Mouse (Mus musculus) hindbrain, embryonic 13.5 days (tissue): Measurements from ENCODE around the gene Gna12. TPM values are rescaled to one million over a fixed set of nuclear protein-coding genes. Genes with fewer than 3 reads are reported as not detected.

Experiments
- ATAC-seq: fragments of 200-750 bp; cut with Nextera tagmentation; 2 replicates; pipeline ENCODE4 v1.8.0; 2017; ENCODE audit warnings: moderate TSS enrichment; ENCODE audit not compliant: low FRiP score
- H3K27ac ChIP-seq: fragments of 300-500 bp; sonication (generic); 2 replicates; pipeline ENCODE4 v1.5.1; 2015; ENCODE audit warnings: inconsistent platforms, mild to moderate bottlenecking, moderate library complexity
- H3K27me3 ChIP-seq: fragments of 300-500 bp; sonication (generic); 2 replicates; pipeline ENCODE4 v1.6.1; 2015; ENCODE audit warnings: mild to moderate bottlenecking, inconsistent platforms
- H3K36me3 ChIP-seq: fragments of 300-500 bp; sonication (generic); 2 replicates; pipeline ENCODE4 v1.6.1; 2015; ENCODE audit warnings: mild to moderate bottlenecking, inconsistent platforms
- H3K4me1 ChIP-seq: fragments of 300-500 bp; sonication (generic); replicated peaks from 2 replicates; pipeline ENCODE4 v1.6.1; 2015; ENCODE audit warnings: inconsistent platforms
- H3K4me2 ChIP-seq: fragments of 300-500 bp; sonication (generic); 2 replicates; pipeline ENCODE4 v1.6.1; 2015; ENCODE audit warnings: inconsistent platforms, mild to moderate bottlenecking, moderate library complexity
- H3K4me3 ChIP-seq: fragments of 300-500 bp; sonication (generic); 2 replicates; pipeline ENCODE4 v1.5.1; 2015; ENCODE audit warnings: mild to moderate bottlenecking, inconsistent platforms
- H3K9ac ChIP-seq: fragments of 300-500 bp; sonication (generic); 2 replicates; pipeline ENCODE4 v1.6.1; 2015; ENCODE audit warnings: mild to moderate bottlenecking, inconsistent platforms
- H3K9me3 ChIP-seq: fragments of 300-500 bp; sonication (generic); 2 replicates; pipeline ENCODE4 v1.6.1; 2016; ENCODE audit warnings: inconsistent platforms
- WGBS: fragments of 180-500 bp; shearing (Covaris S2); methylation state at CpG from one replicate; pipeline ENCODE4 v1.1.7; 2015; 5-methylcytosine and 5-hydroxymethylcytosine counted together
- polyA plus RNA-seq: library from polyadenylated mRNA; unstranded; fragments of >200 nt; fragmentation: Nextera tagmentation; extraction: Ambion mirVana; gene quantifications from 2 replicates; pipeline ENCODE4 v1.2.1, GENCODE M21; 2015

The Gna12 gene
- polyA plus RNA-seq, 1 experiment from 2014 or later, result 12.1 TPM

DNA sequence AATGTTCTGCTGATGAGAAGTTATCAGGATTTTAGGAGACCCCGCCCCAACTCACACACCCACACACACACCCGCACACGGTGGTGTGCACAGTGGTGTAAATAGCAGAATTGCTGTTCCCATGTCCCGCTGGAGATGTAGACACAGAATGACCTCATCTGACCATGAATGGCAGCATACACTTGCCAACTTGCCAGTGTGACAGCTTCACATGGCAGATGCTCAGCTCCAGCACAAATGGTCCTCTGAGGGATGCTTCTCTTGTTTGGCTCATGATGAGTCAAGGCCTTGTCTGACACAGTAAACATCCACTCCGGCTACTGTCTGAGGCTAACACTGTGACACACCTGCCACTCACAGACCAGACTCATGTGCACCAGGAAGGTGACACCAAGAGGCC lies 61.9 kb downstream of the Gna12 start:
- Histone ChIP-seq H3K9me3 (no peaks in the 10 kb centered on the region), H3K4me2 (no peak overlapping the region), H3K36me3 (peaks cover 7% of the 10 kb centered on the region), H3K9ac (peak overlapping the region; percentile 60; the same call in 1 of the 2 replicates), H3K27ac (peak overlapping the region; percentile 93), H3K4me1 (peaks cover 56% of the 10 kb centered on the region), H3K27me3 (no peaks in the 10 kb centered on the region), H3K4me3 (no peak overlapping the region)
- ATAC-seq, result peak; percentile 38; the same call in 1 of the 2 replicates
- WGBS, result 59% methylated on average over 5 of the region's 5 CpGs

DNA sequence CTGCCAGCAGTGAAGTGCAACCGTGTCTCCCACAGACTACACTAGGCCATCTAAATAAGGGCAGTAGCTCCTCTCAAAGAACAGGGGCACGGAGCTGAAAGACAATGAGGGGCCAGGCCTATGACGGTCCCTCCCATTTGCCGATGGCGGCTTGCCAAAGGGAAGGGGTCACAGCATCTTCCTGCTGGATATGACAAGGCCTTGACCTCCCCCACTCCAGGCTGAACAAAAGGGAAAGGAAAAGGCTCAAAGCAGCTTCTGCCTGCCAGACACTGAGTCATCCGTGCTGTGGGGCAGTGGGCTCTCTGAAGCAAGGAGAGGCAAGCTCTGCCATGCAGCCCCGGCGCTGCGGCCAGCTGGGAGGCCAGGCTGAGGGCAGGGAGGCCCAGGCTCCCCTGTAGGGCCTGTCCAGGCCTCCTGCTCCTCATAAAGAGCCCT lies 62.5 kb downstream of the Gna12 start:
- Histone ChIP-seq H3K4me1 (peaks cover 60% of the 10 kb centered on the region), H3K4me3 (no peak overlapping the region), H3K9ac (peak overlapping the region; percentile 60), H3K36me3 (peaks cover 8% of the 10 kb centered on the region), H3K9me3 (no peaks in the 10 kb centered on the region), H3K27me3 (no peaks in the 10 kb centered on the region), H3K4me2 (no peak overlapping the region), H3K27ac (peak overlapping the region; percentile 93)
- ATAC-seq, result peak; percentile 63
- WGBS, result 4% methylated on average over 9 of the region's 9 CpGs

DNA sequence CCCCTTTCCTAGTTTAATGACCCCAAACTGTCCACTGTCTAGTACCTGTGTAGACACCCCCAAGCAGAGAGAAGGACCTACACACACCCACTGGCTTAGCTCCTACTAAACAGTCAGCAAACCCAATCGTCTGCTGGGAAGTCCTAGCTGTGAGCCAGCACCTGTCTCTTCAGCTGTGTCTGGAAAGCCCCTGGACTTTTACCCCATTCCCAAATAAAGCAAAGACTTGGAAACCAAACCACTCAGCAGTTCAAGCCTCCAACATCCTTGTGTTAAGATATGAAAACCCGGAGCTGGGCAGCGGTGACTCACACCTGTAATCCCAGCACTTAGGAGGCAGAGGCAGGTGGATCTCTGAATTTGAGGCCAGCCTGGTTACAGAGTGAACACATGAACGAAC lies 63.7 kb downstream of the Gna12 start:
- Histone ChIP-seq H3K36me3 (peaks cover 20% of the 10 kb centered on the region), H3K27ac (no peak overlapping the region), H3K9ac (no peak overlapping the region), H3K4me2 (no peak overlapping the region), H3K9me3 (no peaks in the 10 kb centered on the region), H3K27me3 (no peaks in the 10 kb centered on the region), H3K4me3 (no peak overlapping the region), H3K4me1 (peaks cover 56% of the 10 kb centered on the region)
- 92% methylated on average over 4 of the region's 4 CpGs for WGBS
- no peak for ATAC-seq

GRCm38 (mm10) chr5:140764921-140765613 lies 65.2 kb downstream of the Gna12 start:
- no peak overlapping the region for H3K4me2 ChIP-seq
- 78% methylated on average over 6 of the region's 6 CpGs for WGBS
- ATAC-seq, result no peak
- no peak overlapping the region for H3K9ac ChIP-seq
- H3K4me3 ChIP-seq, result no peak overlapping the region
- peaks cover 46% of the 10 kb centered on the region for H3K4me1 ChIP-seq
- H3K27me3 ChIP-seq, result no peaks in the 10 kb centered on the region
- peaks cover 35% of the 10 kb centered on the region for H3K36me3 ChIP-seq
- H3K27ac ChIP-seq, result no peak overlapping the region; the same call in none of the 2 replicates
- H3K9me3 ChIP-seq, result no peaks in the 10 kb centered on the region

- Histone ChIP-seq H3K27me3 (no peaks in the 10 kb centered on the region), H3K4me2 (no peak overlapping the region), H3K4me3 (no peak overlapping the region), H3K9me3 (no peaks in the 10 kb centered on the region), H3K27ac (no peak overlapping the region), H3K9ac (no peak overlapping the region), H3K36me3 (peaks cover 60% of the 10 kb centered on the region), H3K4me1 (peaks cover 23% of the 10 kb centered on the region)
- no peak for ATAC-seq
- WGBS, result 94% methylated on average over 4 of the region's 4 CpGs
Measured at GRCm38 (mm10) chr5:140762540-140762939, 67.7 kb downstream of the Gna12 start.

DNA sequence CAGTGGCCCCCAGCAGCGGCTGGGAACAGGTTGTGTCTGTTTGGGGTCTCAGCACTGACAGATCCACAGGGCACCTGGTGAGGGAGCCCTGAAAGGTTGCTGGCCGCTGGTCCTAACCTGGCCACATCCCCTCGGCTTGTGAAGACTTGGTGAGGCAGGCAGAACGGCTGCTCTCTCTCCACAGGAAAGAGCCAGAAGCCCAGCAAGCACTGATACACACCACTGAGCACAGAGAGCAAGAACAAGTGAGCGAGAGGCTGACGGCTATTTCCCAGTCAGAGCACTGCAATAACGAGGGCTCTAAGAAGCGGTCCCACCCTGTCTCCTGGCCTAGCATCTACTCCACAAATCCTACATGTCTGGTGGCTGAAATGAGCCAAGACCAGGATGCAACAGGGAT lies 71.4 kb downstream of the Gna12 start:
- H3K4me3 ChIP-seq, result no peak overlapping the region
- no peaks in the 10 kb centered on the region for H3K27me3 ChIP-seq
- peaks cover 15% of the 10 kb centered on the region for H3K4me1 ChIP-seq
- H3K27ac ChIP-seq, result no peak overlapping the region
- H3K4me2 ChIP-seq, result no peak overlapping the region
- H3K36me3 ChIP-seq, result peaks cover 73% of the 10 kb centered on the region
- H3K9me3 ChIP-seq, result no peaks in the 10 kb centered on the region
- no peak overlapping the region for H3K9ac ChIP-seq
- ATAC-seq, result no peak
- 83% methylated on average over 8 of the region's 8 CpGs for WGBS

GRCm38 (mm10) chr5:140753223-140753622 lies 77.0 kb downstream of the Gna12 start:
- Histone ChIP-seq H3K27me3 (no peaks in the 10 kb centered on the region), H3K4me1 (peaks cover 15% of the 10 kb centered on the region), H3K4me2 (no peak overlapping the region), H3K27ac (0 out of 2 replicates have a peak overlapping the region, but pooled peaks have one; percentile 9), H3K4me3 (no peak overlapping the region), H3K36me3 (peaks cover 32% of the 10 kb centered on the region), H3K9me3 (no peaks in the 10 kb centered on the region), H3K9ac (no peak overlapping the region)
- 47% methylated on average over 5 of the region's 5 CpGs for WGBS
- ATAC-seq, result no peak

- H3K36me3 ChIP-seq, result peaks cover 26% of the 10 kb centered on the region
- no peaks in the 10 kb centered on the region for H3K9me3 ChIP-seq
- no peak overlapping the region for H3K9ac ChIP-seq
- WGBS, result 100% methylated on average over 3 of the region's 3 CpGs
- H3K4me1 ChIP-seq, result peaks cover 15% of the 10 kb centered on the region
- no peak for ATAC-seq
- no peak overlapping the region for H3K27ac ChIP-seq
- H3K4me3 ChIP-seq, result no peak overlapping the region
- no peak overlapping the region for H3K4me2 ChIP-seq
- no peaks in the 10 kb centered on the region for H3K27me3 ChIP-seq
Measured at GRCm38 (mm10) chr5:140752639-140753038, 77.6 kb downstream of the Gna12 start.

GRCm38 (mm10) chr5:140752041-140752440 lies 78.2 kb downstream of the Gna12 start:
- peaks cover 21% of the 10 kb centered on the region for H3K36me3 ChIP-seq
- H3K4me1 ChIP-seq, result peaks cover 15% of the 10 kb centered on the region
- no peak for ATAC-seq
- H3K27ac ChIP-seq, result no peak overlapping the region
- no peaks in the 10 kb centered on the region for H3K27me3 ChIP-seq
- H3K9ac ChIP-seq, result no peak overlapping the region
- H3K4me2 ChIP-seq, result no peak overlapping the region
- H3K4me3 ChIP-seq, result no peak overlapping the region
- H3K9me3 ChIP-seq, result no peaks in the 10 kb centered on the region
- 89% methylated on average over 15 of the region's 15 CpGs for WGBS

- H3K36me3 ChIP-seq, result peaks cover 13% of the 10 kb centered on the region
- no peak overlapping the region for H3K9ac ChIP-seq
- no peak overlapping the region for H3K4me2 ChIP-seq
- no peak for ATAC-seq
- peaks cover 15% of the 10 kb centered on the region for H3K4me1 ChIP-seq
- 3% methylated on average over 1 of the region's 2 CpGs for WGBS
- no peaks in the 10 kb centered on the region for H3K9me3 ChIP-seq
- no peak overlapping the region for H3K4me3 ChIP-seq
- no peaks in the 10 kb centered on the region for H3K27me3 ChIP-seq
- no peak overlapping the region for H3K27ac ChIP-seq
Measured at GRCm38 (mm10) chr5:140750925-140751324, 79.3 kb downstream of the Gna12 start.

- H3K9me3 ChIP-seq, result no peaks in the 10 kb centered on the region
- no peaks in the 10 kb centered on the region for H3K27me3 ChIP-seq
- peak overlapping the region; percentile 57 for H3K9ac ChIP-seq
- H3K27ac ChIP-seq, result no peak overlapping the region
- H3K4me1 ChIP-seq, result peaks cover 15% of the 10 kb centered on the region
- H3K4me3 ChIP-seq, result peak overlapping the region; percentile 18
- ATAC-seq, result peak; percentile 53
- peak overlapping the region; percentile 44 for H3K4me2 ChIP-seq
- peaks cover 6% of the 10 kb centered on the region; the same call in 1 of the 2 replicates for H3K36me3 ChIP-seq
- 21% methylated on average over 12 of the region's 12 CpGs for WGBS
Measured at GRCm38 (mm10) chr5:140749062-140749875, 81.0 kb downstream of the Gna12 start.

GRCm38 (mm10) chr5:140748425-140748824 lies 81.8 kb downstream of the Gna12 start:
- H3K27me3 ChIP-seq, result no peaks in the 10 kb centered on the region
- no peak overlapping the region for H3K27ac ChIP-seq
- no peak for ATAC-seq
- no peak overlapping the region for H3K4me3 ChIP-seq
- no peaks in the 10 kb centered on the region for H3K9me3 ChIP-seq
- H3K36me3 ChIP-seq, result peaks cover 6% of the 10 kb centered on the region; the same call in 1 of the 2 replicates
- H3K4me1 ChIP-seq, result peaks cover 20% of the 10 kb centered on the region
- no peak overlapping the region for H3K4me2 ChIP-seq
- no peak overlapping the region for H3K9ac ChIP-seq
- 84% methylated on average over 10 of the region's 10 CpGs for WGBS
